In the genomic region with DNA sequence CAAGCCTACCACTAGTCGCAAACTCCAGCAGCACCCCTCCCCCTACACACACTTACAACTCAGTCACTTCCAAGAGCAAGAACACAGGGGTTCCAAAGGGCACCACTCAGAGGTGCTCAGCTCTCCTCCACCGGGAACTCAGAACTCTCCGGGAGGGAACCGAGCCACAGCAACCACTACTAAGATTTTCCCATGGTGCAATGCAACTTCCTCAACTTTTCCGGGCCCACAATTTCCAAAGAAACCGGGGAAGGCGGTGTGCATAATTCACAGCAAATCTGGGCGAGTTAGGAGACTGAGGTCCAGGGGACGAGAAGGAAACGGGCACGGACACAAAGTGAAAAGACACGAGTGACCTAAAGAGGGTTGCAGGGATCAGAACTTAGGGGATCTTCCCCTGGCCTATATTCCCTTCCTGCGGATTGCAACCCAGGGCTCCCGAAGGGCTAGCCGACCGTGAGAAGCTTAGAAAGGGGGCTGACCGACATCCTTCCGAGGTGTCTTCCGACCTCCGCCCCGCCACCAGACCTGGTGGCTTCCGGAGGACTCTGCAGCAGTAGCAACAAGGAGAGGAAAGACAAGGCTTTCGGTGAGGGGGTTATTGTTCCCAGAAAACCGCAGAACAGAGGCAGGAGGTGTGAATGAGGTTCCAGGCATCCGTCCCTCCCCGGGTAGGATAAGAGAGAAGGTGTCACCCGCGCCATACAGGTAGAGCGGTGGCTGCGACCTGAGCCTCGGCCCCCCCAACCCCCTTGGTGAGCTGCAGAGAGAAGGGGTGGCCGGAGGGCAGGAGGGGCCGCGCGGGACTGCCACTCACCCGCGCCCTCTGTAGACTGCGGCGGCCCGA, we compare ENCODE assay signal across 10 mouse cellular contexts. TPM values are rescaled to one million over a fixed set of nuclear protein-coding genes. Genes with fewer than 3 reads are reported as not detected.
A peak's percentile ranks its signal among the peaks of the same experiment; 100 is the strongest.
DNase-seq lines count a peak whose midpoint lies in the region; ATAC-seq lines count a peak whose summit lies in the region.
"Had no signal": no experiment of that assay in that cellular context is flagged by ENCODE, and none has a peak within 500 bp of the region (broad histone marks: within the 10 kb centered on the region; RNA-seq: fewer than 3 reads in every experiment).

No protein-coding gene starts in this region.

- peaks cover 31% of the 10 kb centered on the region for H3K4me1 ChIP-seq in embryonic facial prominence, embryonic 15.5 days
- H3K4me1 ChIP-seq in hindbrain, embryonic 13.5 days (replicated peaks) = peaks cover 48% of the 10 kb centered on the region
- H3K4me1 ChIP-seq in limb, embryonic 12.5 days (replicated peaks) = peaks cover 56% of the 10 kb centered on the region
- peaks cover 20% of the 10 kb centered on the region for H3K4me1 ChIP-seq in midbrain, embryonic 16.5 days (ENCODE audit: control insufficient read depth, insufficient read depth, low read length)

- peak overlapping the region; percentile 92 for H3K27ac ChIP-seq in embryonic facial prominence, embryonic 15.5 days (replicated peaks)
- H3K27ac ChIP-seq in hindbrain, embryonic 13.5 days = peak overlapping the region; percentile 96
- H3K27ac ChIP-seq in limb, embryonic 12.5 days = peak overlapping the region; percentile 98
- peak overlapping the region; percentile 95 for H3K27ac ChIP-seq in midbrain, embryonic 16.5 days (ENCODE audit: low read length)

- no peaks in the 10 kb centered on the region for H3K27me3 ChIP-seq in embryonic facial prominence, embryonic 15.5 days
- H3K27me3 ChIP-seq in hindbrain, embryonic 13.5 days = no peaks in the 10 kb centered on the region
- no peaks in the 10 kb centered on the region for H3K27me3 ChIP-seq in limb, embryonic 12.5 days
- no peaks in the 10 kb centered on the region for H3K27me3 ChIP-seq in midbrain, embryonic 16.5 days (ENCODE audit: control insufficient read depth, insufficient read depth, low read depth, low read length)
- H3K27me3 ChIP-seq: Patski had no signal

- peak overlapping the region; percentile 89 for H3K4me2 ChIP-seq in embryonic facial prominence, embryonic 15.5 days (replicated peaks)
- H3K4me2 ChIP-seq in hindbrain, embryonic 13.5 days = peak overlapping the region; percentile 71
- peak overlapping the region; percentile 89 for H3K4me2 ChIP-seq in limb, embryonic 12.5 days
- peak overlapping the region; percentile 65 for H3K4me2 ChIP-seq in midbrain, embryonic 16.5 days (ENCODE audit: low read length)

- peaks cover 8% of the 10 kb centered on the region; the same call in 1 of the 2 replicates for H3K36me3 ChIP-seq in embryonic facial prominence, embryonic 15.5 days
- peaks cover 13% of the 10 kb centered on the region for H3K36me3 ChIP-seq in hindbrain, embryonic 13.5 days
- H3K36me3 ChIP-seq in limb, embryonic 12.5 days = peaks cover 25% of the 10 kb centered on the region
- no peaks in the 10 kb centered on the region for H3K36me3 ChIP-seq in midbrain, embryonic 16.5 days (ENCODE audit: control insufficient read depth, insufficient read depth, low read length)

- H3K9me3 ChIP-seq in embryonic facial prominence, embryonic 15.5 days (replicated peaks) = no peaks in the 10 kb centered on the region
- H3K9me3 ChIP-seq in hindbrain, embryonic 13.5 days = no peaks in the 10 kb centered on the region
- no peaks in the 10 kb centered on the region for H3K9me3 ChIP-seq in limb, embryonic 12.5 days
- no peaks in the 10 kb centered on the region for H3K9me3 ChIP-seq in midbrain, embryonic 16.5 days (replicated peaks; ENCODE audit: control insufficient read depth, low read length, poor library complexity, severe bottlenecking)

- intact Hi-C loops in gastrocnemius, postnatal 14 days (cut with DNase I; ENCODE audit: low total_unique reads) = no loop called here

- WGBS in embryonic facial prominence, embryonic 15.5 days = under 1% methylated on average over 40 of the region's 40 CpGs
- WGBS in hindbrain, embryonic 13.5 days = under 1% methylated on average over 40 of the region's 40 CpGs
- WGBS in limb, embryonic 12.5 days = under 1% methylated on average over 40 of the region's 40 CpGs
- WGBS in midbrain, embryonic 16.5 days = 0% methylated on average over 39 of the region's 40 CpGs

- peak overlapping the region; percentile 84 for H3K4me3 ChIP-seq in embryonic facial prominence, embryonic 15.5 days (replicated peaks)
- H3K4me3 ChIP-seq in hindbrain, embryonic 13.5 days = peak overlapping the region; percentile 84
- H3K4me3 ChIP-seq in limb, embryonic 12.5 days (replicated peaks) = peak overlapping the region; percentile 92
- H3K4me3 ChIP-seq in midbrain, embryonic 16.5 days (ENCODE audit: low read depth, low read length) = peak overlapping the region; percentile 75

- ATAC-seq in embryonic facial prominence, embryonic 15.5 days (ENCODE audit: insufficient number of reproducible peaks, low FRiP score, low TSS enrichment, low read depth) = no peak; the same call in 1 of the 2 replicates
- ATAC-seq in hindbrain, embryonic 13.5 days (ENCODE audit: low FRiP score) = peak; percentile 38; the same call in 1 of the 2 replicates
- ATAC-seq in limb, embryonic 12.5 days (ENCODE audit: insufficient number of reproducible peaks, insufficient read depth, low FRiP score, low TSS enrichment, low read depth) = peak; percentile 17; the same call in 1 of the 2 replicates
- peak; percentile 6; the same call in 1 of the 2 replicates for ATAC-seq in midbrain, embryonic 16.5 days

- peak; percentile 13 for DNase-seq in gastrocnemius, postnatal 10 days
- no peak for DNase-seq in gastrocnemius, postnatal 14 days
- peak; percentile 20 for DNase-seq in adipocyte (ENCODE audit: low spot score)
- DNase-seq in thymus, postnatal 14 days = no peak

- H3K9ac ChIP-seq in embryonic facial prominence, embryonic 15.5 days = peak overlapping the region; percentile 85
- H3K9ac ChIP-seq in hindbrain, embryonic 13.5 days = peak overlapping the region; percentile 96
- H3K9ac ChIP-seq in limb, embryonic 12.5 days (replicated peaks) = peak overlapping the region; percentile 97
- H3K9ac ChIP-seq in midbrain, embryonic 16.5 days (ENCODE audit: low read depth, low read length) = peak overlapping the region; percentile 96

RNA-seq across cellular contexts. Expression of a gene that starts 1.2 kb away (rescaled TPM):
- total RNA-seq in gastrocnemius, postnatal 10 days (2021) = 10 to 100 TPM; 11.7 to 19.0 TPM
- total RNA-seq in gastrocnemius, postnatal 14 days (2021) = 1 to 10 TPM; 8.7 to 9.4 TPM
- 20.3 and 22.1 TPM in 2 replicates for polyA plus RNA-seq in embryonic facial prominence, embryonic 15.5 days (2015; fragmentation: Nextera tagmentation; extraction: Ambion mirVana)
- polyA plus RNA-seq in hindbrain, embryonic 13.5 days (2015; fragmentation: Nextera tagmentation; extraction: Ambion mirVana) = 18.7 and 20.5 TPM in 2 replicates
- 31.2 and 34.8 TPM in 2 replicates for polyA plus RNA-seq in limb, embryonic 12.5 days (2016; fragmentation: Nextera tagmentation; extraction: Ambion mirVana)
- 21.4 and 23.5 TPM in 2 replicates for polyA plus RNA-seq in midbrain, embryonic 16.5 days (2015; fragmentation: Nextera tagmentation; extraction: Ambion mirVana)

RNA-seq across cellular contexts. Expression of a gene that starts 48.5 kb away (rescaled TPM):
- not detected for total RNA-seq in gastrocnemius, postnatal 10 days (2021)
- not detected for total RNA-seq in gastrocnemius, postnatal 14 days (2021)
- 0.12 and 0.20 TPM in 2 replicates for polyA plus RNA-seq in embryonic facial prominence, embryonic 15.5 days (2015; fragmentation: Nextera tagmentation; extraction: Ambion mirVana)
- 0.12 and 0.23 TPM in 2 replicates for polyA plus RNA-seq in hindbrain, embryonic 13.5 days (2015; fragmentation: Nextera tagmentation; extraction: Ambion mirVana)
- not detected in 2 replicates for polyA plus RNA-seq in limb, embryonic 12.5 days (2016; fragmentation: Nextera tagmentation; extraction: Ambion mirVana)
- polyA plus RNA-seq in midbrain, embryonic 16.5 days (2015; fragmentation: Nextera tagmentation; extraction: Ambion mirVana) = not detected in 2 replicates
- total RNA-seq: layer of hippocampus, postnatal 36 days had no signal
- polyA plus RNA-seq: Patski had no signal

Comparison
In these comparisons a context has a peak if more than half of its experiments do, and no peak if none do; other contexts are left out.
1. DNase-seq: peak in gastrocnemius, postnatal 10 days (single experiment) and adipocyte (single experiment); none in gastrocnemius, postnatal 14 days (single experiment) and thymus, postnatal 14 days (single experiment).
2. Peak in every context shown above with its lines, with median percentiles within 50 percentile points of each other: H3K27ac ChIP-seq, H3K4me2 ChIP-seq, H3K4me3 ChIP-seq and H3K9ac ChIP-seq.